Mouse (Mus musculus) stomach, embryonic 14.5 days (tissue): Measurements from ENCODE around the gene Jpt1. TPM values are rescaled to one million over a fixed set of nuclear protein-coding genes. Genes with fewer than 3 reads are reported as not detected.
A peak's percentile ranks its signal among the peaks of the same experiment; 100 is the strongest.

Experiments
- ATAC-seq: fragments of 200-750 bp; cut with Nextera tagmentation; 2 replicates; pipeline ENCODE4 v1.8.0; 2017; ENCODE audit warnings: low read depth, moderate TSS enrichment; ENCODE audit not compliant: insufficient number of reproducible peaks, insufficient read depth, low FRiP score
- H3K27ac ChIP-seq: fragments of 300-500 bp; sonication (generic); 2 replicates; pipeline ENCODE4 v1.5.1; 2014; ENCODE audit warnings: mild to moderate bottlenecking, low read length, moderate library complexity, mixed read lengths
- H3K27me3 ChIP-seq: fragments of 300-500 bp; sonication (generic); 2 replicates; pipeline ENCODE4 v1.6.1; 2014; ENCODE audit warnings: low read length, control low read depth, mixed read lengths; ENCODE audit not compliant: control insufficient read depth, insufficient read depth
- H3K36me3 ChIP-seq: fragments of 300-500 bp; sonication (generic); 2 replicates; pipeline ENCODE4 v1.6.1; 2014; ENCODE audit warnings: mild to moderate bottlenecking, control low read depth, low read length, moderate library complexity, mixed read lengths; ENCODE audit not compliant: control insufficient read depth, insufficient read depth
- H3K4me1 ChIP-seq: fragments of 300-500 bp; sonication (generic); 2 replicates; pipeline ENCODE4 v1.6.1; 2014; ENCODE audit warnings: low read length, control low read depth, mixed read lengths; ENCODE audit not compliant: control insufficient read depth, insufficient read depth
- H3K4me2 ChIP-seq: fragments of 300-500 bp; sonication (generic); replicated peaks from 2 replicates; pipeline ENCODE4 v1.6.1; 2014; ENCODE audit warnings: low read depth, low read length, control low read depth
- H3K4me3 ChIP-seq: fragments of 300-500 bp; sonication (generic); 2 replicates; pipeline ENCODE4 v1.5.1; 2014; ENCODE audit warnings: low read depth, low read length, control low read depth
- H3K9ac ChIP-seq: fragments of 300-500 bp; sonication (generic); replicated peaks from 2 replicates; pipeline ENCODE4 v1.6.1; 2014; ENCODE audit warnings: low read depth, mild to moderate bottlenecking, control low read depth, low read length, moderate library complexity, mixed read lengths
- H3K9me3 ChIP-seq: fragments of 300-500 bp; sonication (generic); 2 replicates; pipeline ENCODE4 v1.6.1; 2016; ENCODE audit warnings: low read depth, low read length, control low read depth; ENCODE audit not compliant: control insufficient read depth
- WGBS: fragments of 180-500 bp; shearing (Covaris S2); extraction: QIAGEN DNeasy Blood & Tissue Kit; methylation state at CpG from one replicate; pipeline ENCODE4 v1.1.7; 2014; 5-methylcytosine and 5-hydroxymethylcytosine counted together
- polyA plus RNA-seq: library from polyadenylated mRNA; unstranded; fragments of >200 nt; fragmentation: Nextera tagmentation; extraction: Ambion mirVana; gene quantifications from 2 replicates; pipeline ENCODE4 v1.2.1, GENCODE M21; 2014

Jpt1 gene
- polyA plus RNA-seq, 1 experiment from 2014 or later, result 563 TPM

DNA sequence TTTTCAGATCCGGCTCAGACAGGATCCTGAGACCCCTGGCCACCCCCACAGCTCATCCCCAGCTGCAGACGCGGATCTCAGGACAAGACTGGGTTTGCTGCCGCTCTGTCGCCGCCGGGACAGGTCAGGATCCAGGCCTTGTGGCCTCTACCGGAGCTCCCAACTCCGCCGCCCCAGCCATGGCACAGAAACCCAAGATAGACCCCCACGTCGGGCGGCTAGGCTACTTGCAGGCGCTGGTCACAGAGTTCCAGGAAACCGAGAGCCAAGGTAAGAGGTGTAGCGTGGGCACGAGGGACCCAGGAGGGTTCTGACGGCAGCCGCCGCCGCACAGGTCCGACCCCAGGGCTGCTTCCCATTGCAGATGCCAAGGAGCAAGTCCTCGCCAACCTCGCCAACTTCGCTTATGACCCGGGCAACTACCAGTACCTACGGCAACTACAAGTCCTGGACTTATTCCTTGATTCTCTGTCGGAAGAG, 38.4 kb downstream of the Jpt1 start:
- no peaks in the 10 kb centered on the region for H3K36me3 ChIP-seq
- 4% methylated on average over 28 of the region's 28 CpGs for WGBS
- H3K27me3 ChIP-seq, result no peaks in the 10 kb centered on the region
- H3K9ac ChIP-seq, result peak overlapping the region; percentile 67
- H3K4me3 ChIP-seq, result peak overlapping the region; percentile 87
- H3K4me2 ChIP-seq, result peak overlapping the region; percentile 72
- ATAC-seq, result no peak
- H3K27ac ChIP-seq, result no peak overlapping the region; the same call in 1 of the 2 replicates
- H3K4me1 ChIP-seq, result peaks cover 24% of the 10 kb centered on the region
- H3K9me3 ChIP-seq, result no peaks in the 10 kb centered on the region

DNA sequence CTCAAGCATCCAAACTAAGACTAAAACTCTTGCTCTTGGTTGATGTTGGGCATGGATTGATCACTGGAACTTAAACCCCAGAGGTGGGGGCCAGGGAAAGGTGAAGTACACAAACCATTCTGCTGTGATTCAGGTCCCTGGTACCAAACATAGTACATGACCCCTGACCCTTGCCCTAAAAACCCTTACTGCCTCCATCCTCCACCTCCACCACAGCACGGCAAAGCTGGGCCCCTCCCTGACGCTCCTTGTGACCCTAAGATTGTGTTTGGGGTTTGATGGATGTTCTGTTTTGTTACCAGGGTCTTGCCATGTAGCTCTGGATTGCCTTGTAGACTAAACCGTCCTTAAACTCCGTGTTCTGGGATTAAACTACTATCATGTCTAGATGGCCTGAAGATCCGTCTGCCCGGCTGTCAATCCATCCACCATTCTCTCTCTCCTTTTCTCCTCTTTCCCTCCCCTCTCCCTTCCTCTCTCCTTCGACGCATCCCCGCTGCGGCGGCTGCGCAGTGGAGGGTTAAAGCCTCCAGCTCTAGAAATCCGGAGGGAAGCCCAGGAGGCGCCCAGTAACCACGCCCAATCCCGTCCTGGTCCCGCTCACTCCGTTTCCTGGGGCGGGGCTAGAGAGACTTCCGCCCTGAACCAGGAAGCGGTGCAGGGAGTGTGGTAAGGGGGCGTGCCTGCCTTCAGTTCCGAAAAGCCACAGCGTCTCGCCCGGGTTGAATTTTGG, 39.0 kb downstream of the Jpt1 start, which contains the start of gene Armc7:
Gene Armc7, plus strand, starts transcription at position 643 of the 733 bp plus-strand sequence.
- Histone ChIP-seq H3K9me3 (no peaks in the 10 kb centered on the region), H3K9ac (peak within 1 kb of the TSS; percentile 67), H3K27me3 (no peaks in the 10 kb centered on the region), H3K27ac (peak within 1 kb of the TSS; percentile 68; the same call in 1 of the 2 replicates), H3K4me3 (peak within 1 kb of the TSS; percentile 87), H3K4me2 (peak within 1 kb of the TSS; percentile 72), H3K4me1 (peaks cover 24% of the 10 kb centered on the region), H3K36me3 (no peaks in the 10 kb centered on the region)
- under 1% methylated on average over 26 of the region's 26 CpGs for WGBS
- peak; percentile 96 for ATAC-seq

DNA sequence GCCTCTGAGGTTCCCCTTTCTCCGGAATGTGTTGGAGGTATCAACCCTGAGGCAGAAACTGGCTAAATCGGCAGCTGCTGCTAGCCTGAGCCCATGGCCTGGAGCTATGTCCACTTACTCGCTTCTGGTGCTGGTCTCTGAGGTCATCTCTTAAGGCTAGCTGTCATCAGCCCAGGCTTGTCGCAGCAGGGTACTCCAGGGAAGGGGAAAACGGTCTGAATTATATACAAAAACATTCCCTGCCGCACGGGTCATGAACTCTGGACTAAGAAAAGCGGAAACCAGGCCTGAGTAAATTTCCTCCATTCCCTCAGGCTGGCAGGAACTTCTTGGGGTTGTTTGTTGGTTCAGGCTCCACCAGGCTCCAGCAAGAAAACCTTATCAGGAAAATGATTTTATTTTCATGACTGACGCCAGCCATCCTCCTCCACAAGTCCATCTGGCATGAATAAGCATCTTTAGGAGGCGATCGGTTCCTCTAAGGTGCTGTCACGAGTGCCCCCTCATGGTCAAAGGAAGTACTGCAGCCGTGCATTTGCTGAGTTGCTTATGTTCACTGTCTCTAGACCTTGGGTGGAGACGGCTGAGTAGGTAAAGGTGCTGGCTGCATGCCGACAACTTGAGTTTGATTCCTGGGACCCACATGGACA, 40.4 kb downstream of the Jpt1 start:
- Histone ChIP-seq H3K4me3 (no peak overlapping the region), H3K27me3 (no peaks in the 10 kb centered on the region), H3K27ac (peak overlapping the region; percentile 18; the same call in 1 of the 2 replicates), H3K36me3 (no peaks in the 10 kb centered on the region), H3K4me2 (0 out of 2 replicates have a peak overlapping the region, but pooled peaks have one; percentile 1), H3K4me1 (peaks cover 24% of the 10 kb centered on the region), H3K9me3 (no peaks in the 10 kb centered on the region), H3K9ac (no peak overlapping the region)
- WGBS, result 11% methylated on average over 15 of the region's 15 CpGs
- ATAC-seq, result no peak

DNA sequence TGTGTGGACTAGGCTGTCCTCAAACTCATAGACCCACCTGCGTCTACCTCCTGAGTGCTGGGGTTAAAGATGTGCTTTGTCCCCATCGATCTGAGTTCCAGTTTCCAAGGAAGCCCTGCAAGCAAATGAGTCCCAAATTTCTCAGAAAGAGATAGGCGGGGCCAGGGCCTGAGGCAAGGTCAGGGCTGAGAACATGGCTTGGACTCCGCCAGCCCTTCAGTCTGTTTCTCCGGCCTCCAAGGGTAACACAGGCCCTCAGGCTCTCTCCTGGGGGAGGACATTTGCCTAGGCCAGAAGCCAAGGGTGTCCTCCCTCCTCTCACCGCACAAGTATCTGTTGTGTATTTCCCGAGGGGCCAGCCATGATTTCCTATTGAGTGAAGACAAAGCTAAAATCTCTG, 42.0 kb downstream of the Jpt1 start:
- Histone ChIP-seq H3K27ac (no peak overlapping the region), H3K9ac (no peak overlapping the region), H3K27me3 (no peaks in the 10 kb centered on the region), H3K4me3 (no peak overlapping the region), H3K4me1 (peaks cover 27% of the 10 kb centered on the region), H3K4me2 (no peak overlapping the region), H3K9me3 (no peaks in the 10 kb centered on the region), H3K36me3 (no peaks in the 10 kb centered on the region)
- ATAC-seq, result no peak
- WGBS, result 91% methylated on average over 7 of the region's 7 CpGs

DNA sequence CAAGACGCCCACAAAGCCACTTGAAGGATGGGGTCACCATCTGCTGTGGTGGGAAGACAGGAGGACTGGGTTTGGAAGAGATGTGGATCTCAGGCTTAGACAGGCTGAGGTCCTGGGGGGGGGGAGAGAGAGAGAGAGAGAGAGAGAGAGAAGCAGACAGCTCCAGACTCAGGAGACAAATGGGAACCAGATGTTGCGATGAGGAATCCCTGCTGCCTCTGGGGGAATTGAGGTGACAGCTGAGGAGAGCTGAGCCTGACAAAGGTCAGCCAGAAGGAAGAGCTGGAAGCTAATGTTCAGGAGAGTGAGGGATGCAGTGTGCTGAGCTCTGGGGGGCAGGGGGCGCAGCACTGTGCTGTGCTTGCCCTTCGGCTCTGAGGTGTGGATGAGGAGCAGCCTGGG, 47.0 kb downstream of the Jpt1 start:
- no peak overlapping the region for H3K9ac ChIP-seq
- no peak overlapping the region for H3K4me3 ChIP-seq
- H3K4me2 ChIP-seq, result no peak overlapping the region
- H3K27me3 ChIP-seq, result no peaks in the 10 kb centered on the region
- no peak for ATAC-seq
- H3K27ac ChIP-seq, result no peak overlapping the region
- no peaks in the 10 kb centered on the region for H3K36me3 ChIP-seq
- H3K4me1 ChIP-seq, result 0 out of 2 replicates have a peak, but pooled peaks cover 3% of the 10 kb centered on the region
- H3K9me3 ChIP-seq, result no peaks in the 10 kb centered on the region
- 21% methylated on average over 4 of the region's 4 CpGs for WGBS

DNA sequence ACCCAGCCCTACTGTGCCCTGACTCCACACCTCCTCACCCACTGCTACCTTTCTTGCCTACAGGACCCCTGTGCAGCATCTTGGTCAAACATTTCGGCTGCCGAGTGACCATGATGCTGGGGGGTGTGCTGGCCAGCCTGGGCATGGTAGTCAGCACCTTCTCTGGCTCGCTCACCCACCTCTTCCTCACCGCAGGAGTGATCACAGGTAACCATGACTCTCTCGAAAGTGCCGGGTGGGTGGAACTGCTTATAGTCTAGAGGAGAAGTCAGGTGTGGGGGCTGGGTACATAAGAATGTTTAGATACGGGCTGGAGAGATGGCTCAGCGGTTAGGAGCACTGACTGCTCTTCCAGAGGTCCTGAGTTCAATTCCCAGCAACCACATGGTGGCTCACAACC, 49.3 kb downstream of the Jpt1 start:
- H3K4me1 ChIP-seq, result 0 out of 2 replicates have a peak, but pooled peaks cover 3% of the 10 kb centered on the region
- H3K36me3 ChIP-seq, result no peaks in the 10 kb centered on the region
- 77% methylated on average over 8 of the region's 8 CpGs for WGBS
- no peak overlapping the region for H3K4me2 ChIP-seq
- no peak overlapping the region for H3K4me3 ChIP-seq
- no peak for ATAC-seq
- H3K27me3 ChIP-seq, result no peaks in the 10 kb centered on the region
- H3K9me3 ChIP-seq, result no peaks in the 10 kb centered on the region
- H3K27ac ChIP-seq, result no peak overlapping the region
- no peak overlapping the region for H3K9ac ChIP-seq

DNA sequence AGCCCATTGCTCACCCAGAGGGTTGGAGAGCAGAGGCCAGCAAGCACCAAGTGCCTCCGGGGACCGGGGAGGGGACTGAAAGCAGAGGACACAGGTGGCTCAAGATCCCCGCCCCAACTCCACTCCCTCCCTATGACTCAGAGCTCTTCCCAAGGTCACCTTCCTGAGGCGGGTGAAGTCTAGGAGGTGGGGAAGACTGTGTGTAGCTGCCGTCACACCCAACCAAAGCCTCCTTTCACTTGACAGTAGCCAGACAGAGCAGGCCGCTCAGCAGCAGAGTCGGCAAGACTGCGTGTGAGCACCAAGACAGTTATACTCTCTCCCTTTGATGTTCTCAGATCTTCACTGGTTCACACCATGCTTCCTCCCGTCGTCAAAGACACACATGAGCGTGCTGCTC, 50.8 kb downstream of the Jpt1 start:
- Histone ChIP-seq H3K4me2 (no peak overlapping the region), H3K4me1 (0 out of 2 replicates have a peak, but pooled peaks cover 3% of the 10 kb centered on the region), H3K27me3 (no peaks in the 10 kb centered on the region), H3K9me3 (no peaks in the 10 kb centered on the region), H3K36me3 (no peaks in the 10 kb centered on the region), H3K9ac (no peak overlapping the region), H3K4me3 (no peak overlapping the region), H3K27ac (no peak overlapping the region)
- 58% methylated on average over 11 of the region's 11 CpGs for WGBS
- 0 out of 2 replicates have a peak, but pooled peaks have one; percentile 47 for ATAC-seq

DNA sequence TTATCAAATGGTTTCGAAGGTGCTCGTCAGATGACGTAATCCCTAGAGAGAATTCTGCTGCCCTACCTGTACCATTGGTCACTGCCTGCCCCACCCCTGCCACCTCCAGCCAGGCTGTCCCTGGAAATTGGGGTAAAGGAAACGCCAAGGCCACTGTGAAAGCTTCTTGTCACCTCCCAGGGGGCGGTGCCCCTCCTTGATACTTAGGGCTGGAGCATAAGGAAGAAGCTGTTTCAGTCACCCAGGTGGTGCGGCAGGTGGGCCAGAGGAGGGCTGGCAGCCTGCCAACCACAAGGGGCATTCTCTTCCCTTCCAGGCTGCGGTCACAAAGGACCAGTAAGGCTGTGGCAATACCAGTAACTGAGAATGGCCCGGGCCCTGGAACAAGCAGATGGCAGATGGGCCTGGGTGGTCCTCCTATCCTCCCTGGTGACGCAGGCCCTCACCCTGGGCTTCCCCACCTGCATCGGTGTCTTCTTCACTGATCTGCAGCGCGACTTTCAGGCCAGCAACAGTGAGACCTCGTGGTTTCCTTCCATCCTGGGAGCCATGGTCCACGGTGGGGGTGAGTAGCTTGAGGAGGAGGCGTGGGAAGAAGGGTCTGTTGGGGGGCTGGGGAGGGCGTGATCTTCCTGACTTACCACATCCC, 51.8 kb downstream of the Jpt1 start, which contains the start of gene Slc16a5:
Gene Slc16a5, plus strand, starts transcription at position 232 of the 649 bp plus-strand sequence.
- no peak for ATAC-seq
- 73% methylated on average over 16 of the region's 16 CpGs for WGBS
- H3K9ac ChIP-seq, result no peak within 1 kb of the TSS
- no peak within 1 kb of the TSS for H3K4me2 ChIP-seq
- 0 out of 2 replicates have a peak, but pooled peaks cover 4% of the 10 kb centered on the region for H3K4me1 ChIP-seq
- H3K27ac ChIP-seq, result no peak within 1 kb of the TSS
- no peaks in the 10 kb centered on the region for H3K36me3 ChIP-seq
- H3K27me3 ChIP-seq, result no peaks in the 10 kb centered on the region
- no peaks in the 10 kb centered on the region for H3K9me3 ChIP-seq
- no peak within 1 kb of the TSS for H3K4me3 ChIP-seq
